ENCODE assay signal across 8 mouse cellular contexts in the genomic region with DNA sequence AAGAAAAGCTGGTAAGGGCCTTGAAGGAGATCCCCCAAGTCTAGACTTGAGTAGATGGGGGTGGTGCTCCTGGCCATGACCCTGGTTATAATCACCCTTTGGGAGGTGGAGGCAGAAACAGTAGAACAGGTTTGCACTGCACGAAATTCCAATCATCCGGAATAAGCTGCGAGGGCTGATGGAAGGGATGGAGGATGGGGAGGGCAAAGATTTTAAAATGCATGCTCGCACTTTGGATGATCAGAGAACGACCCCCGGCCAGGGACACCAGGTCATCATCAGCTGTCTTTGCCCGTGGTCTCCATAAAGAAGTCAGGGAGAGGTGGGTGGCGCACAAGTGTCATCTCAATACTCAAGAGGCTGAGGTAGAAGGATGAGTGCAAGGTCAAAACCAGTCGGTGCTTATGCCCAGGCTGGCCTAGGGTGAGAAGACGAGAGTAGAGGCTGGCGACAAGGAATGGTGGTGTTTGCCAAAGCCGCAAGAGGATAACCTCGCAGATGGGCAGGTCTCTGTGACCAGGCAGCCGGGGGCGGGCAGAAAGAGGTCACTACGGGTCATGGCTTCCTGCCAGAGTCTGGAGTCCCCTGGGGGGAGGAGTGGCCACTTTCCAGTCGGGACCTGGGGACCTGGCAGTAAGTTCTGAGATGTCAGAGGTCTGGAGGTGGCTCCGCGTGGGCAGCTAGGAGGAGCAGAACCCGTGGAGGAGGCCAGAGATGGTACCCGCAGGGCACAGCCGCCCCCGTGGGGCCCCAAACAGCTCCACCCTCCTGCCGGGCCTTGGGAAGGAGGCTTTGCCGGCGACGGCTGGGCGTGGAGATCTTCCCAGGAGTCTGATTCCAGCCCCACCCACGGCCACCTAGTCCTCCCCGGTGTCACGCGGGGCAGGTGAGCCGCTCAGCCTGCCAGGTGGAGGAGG. TPM values are rescaled to one million over a fixed set of nuclear protein-coding genes. Genes with fewer than 3 reads are reported as not detected.
DNase-seq lines count a peak whose midpoint lies in the region; ATAC-seq and TF ChIP-seq lines count a peak whose summit lies in the region.

No protein-coding gene starts in this region.

- H3K27me3 ChIP-seq in megakaryocyte, embryonic 14.5 days (replicated peaks): no peaks in the 10 kb centered on the region
- no peaks in the 10 kb centered on the region for H3K27me3 ChIP-seq in intestine, postnatal 0 days (replicated peaks; ENCODE audit: control insufficient read depth, insufficient read depth, low read length)

- TF ChIP-seq CTCF in cortical plate, adult 2 months (IDR thresholded peaks at IDR 0.05; ENCODE audit: extremely low read depth, insufficient read depth, low read length): no peak
- TF ChIP-seq CTCF in intestine, postnatal 0 days (IDR thresholded peaks at IDR 0.05; ENCODE audit: low read depth): no peak; the same call in 1 of the 2 replicates
- no peak for TF ChIP-seq CTCF in lung, adult 2 months (IDR thresholded peaks at IDR 0.05; ENCODE audit: insufficient read depth, low read length)

- H3K36me3 ChIP-seq in megakaryocyte, embryonic 14.5 days (replicated peaks; ENCODE audit: low read length): peaks cover 23% of the 10 kb centered on the region
- peaks cover 20% of the 10 kb centered on the region for H3K36me3 ChIP-seq in intestine, postnatal 0 days (ENCODE audit: control insufficient read depth, insufficient read depth)

- ATAC-seq in megakaryocyte, adult 5-6 weeks (ENCODE audit: poor library complexity, severe bottlenecking): no peak
- peak; percentile 4; the same call in 1 of the 2 replicates for ATAC-seq in granulocyte monocyte progenitor cell, adult 5-6 weeks (replicated peaks; ENCODE audit: poor library complexity, severe bottlenecking)
- peak; percentile 50 for ATAC-seq in intestine, postnatal 0 days

- peaks cover 97% of the 10 kb centered on the region for H3K4me1 ChIP-seq in megakaryocyte, embryonic 14.5 days
- peaks cover 11% of the 10 kb centered on the region for H3K4me1 ChIP-seq in cortical plate, adult 2 months (ENCODE audit: control insufficient read depth, insufficient read depth, low read length)
- H3K4me1 ChIP-seq in intestine, postnatal 0 days (replicated peaks; ENCODE audit: control insufficient read depth, insufficient read depth, low read length): peaks cover 43% of the 10 kb centered on the region
- peaks cover 36% of the 10 kb centered on the region for H3K4me1 ChIP-seq in lung, adult 2 months (ENCODE audit: control insufficient read depth, insufficient read depth, low read length)

- peak overlapping the region; percentile 95 for H3K4me3 ChIP-seq in megakaryocyte, embryonic 14.5 days (replicated peaks)
- peak overlapping the region; percentile 7; the same call in 1 of the 2 replicates for H3K4me3 ChIP-seq in cortical plate, adult 2 months (ENCODE audit: insufficient read depth, low read length)
- H3K4me3 ChIP-seq in intestine, postnatal 0 days (ENCODE audit: low read depth, low read length): peak overlapping the region; percentile 26
- peak overlapping the region; percentile 39 for H3K4me3 ChIP-seq in lung, adult 2 months (replicated peaks; ENCODE audit: extremely low read depth, low read depth, low read length)

- no peaks in the 10 kb centered on the region for H3K9me3 ChIP-seq in megakaryocyte, embryonic 14.5 days
- H3K9me3 ChIP-seq in intestine, postnatal 0 days (ENCODE audit: control insufficient read depth): no peaks in the 10 kb centered on the region

- DNase-seq in lung, adult 2 months: peak; percentile 92
- peak; percentile 90 for DNase-seq in ovary, postnatal 14 days (ENCODE audit: low spot score)
- peak; percentile 86 for DNase-seq in urinary bladder, postnatal 25 days (ENCODE audit: low spot score)

- peak overlapping the region; percentile 69 for H3K4me2 ChIP-seq in intestine, postnatal 0 days (replicated peaks; ENCODE audit: low read depth)

- TF ChIP-seq POLR2A in cortical plate, adult 2 months (IDR thresholded peaks at IDR 0.05; ENCODE audit: extremely low read depth, insufficient read depth, low read length): no peak; the same call in 1 of the 2 replicates
- peak; percentile 63; the same call in 1 of the 2 replicates for TF ChIP-seq POLR2A in lung, adult 2 months (IDR thresholded peaks at IDR 0.05; ENCODE audit: borderline replicate concordance, extremely low read depth, low read depth, low read length)

- H3K9ac ChIP-seq in intestine, postnatal 0 days (ENCODE audit: low read depth, low read length): peak overlapping the region; percentile 27

- WGBS in intestine, postnatal 0 days: 2% methylated on average over 33 of the region's 33 CpGs
- WGBS in lung, adult 2 months: 1% methylated on average over 33 of the region's 33 CpGs

- H3K27ac ChIP-seq in cortical plate, adult 2 months (ENCODE audit: insufficient read depth, low read length): peak overlapping the region; percentile 58
- peak overlapping the region; percentile 92 for H3K27ac ChIP-seq in intestine, postnatal 0 days (ENCODE audit: low read depth, low read length)

RNA-seq across cellular contexts. Expression of a gene that starts 5.1 kb away (rescaled TPM):
- 27.7 and 39.5 TPM in 2 replicates for polyA plus RNA-seq in megakaryocyte, embryonic 14.5 days (2012; ENCODE audit: insufficient read depth, low replicate concordance)
- 11.7 and 13.8 TPM in 2 replicates for total RNA-seq in megakaryocyte, adult 5-6 weeks (2015)
- total RNA-seq in megakaryocyte, adult 5-6 weeks (2017): 29.3 and 32.1 TPM in 2 replicates
- polyA plus RNA-seq in cortical plate, adult 2 months (2012; rRNA removed): 150 and 180 TPM in 2 replicates
- total RNA-seq in granulocyte monocyte progenitor cell, adult 5-6 weeks (2014; fragmentation: Nextera tagmentation): 25.3 and 70.7 TPM in 2 replicates
- total RNA-seq in granulocyte monocyte progenitor cell, adult 5-6 weeks (2017): 36.8 and 40.7 TPM in 2 replicates
- polyA plus RNA-seq in intestine, postnatal 0 days (2015; fragmentation: Nextera tagmentation; extraction: Ambion mirVana): 222 and 228 TPM in 2 replicates
- polyA plus RNA-seq in lung, adult 2 months (2012; rRNA removed): 162 and 200 TPM in 2 replicates

RNA-seq across cellular contexts. Expression of a gene that starts 12.0 kb away (rescaled TPM):
- 3.0 and 7.7 TPM in 2 replicates for polyA plus RNA-seq in megakaryocyte, embryonic 14.5 days (2012; ENCODE audit: insufficient read depth, low replicate concordance)
- total RNA-seq in megakaryocyte, adult 5-6 weeks (2015): 19.3 and 21.0 TPM in 2 replicates
- total RNA-seq in megakaryocyte, adult 5-6 weeks (2017): 18.8 and 20.9 TPM in 2 replicates
- 13.1 and 13.9 TPM in 2 replicates for polyA plus RNA-seq in cortical plate, adult 2 months (2012; rRNA removed)
- total RNA-seq in granulocyte monocyte progenitor cell, adult 5-6 weeks (2014; fragmentation: Nextera tagmentation): 17.2 and 43.4 TPM in 2 replicates
- 11.2 and 11.5 TPM in 2 replicates for total RNA-seq in granulocyte monocyte progenitor cell, adult 5-6 weeks (2017)
- polyA plus RNA-seq in intestine, postnatal 0 days (2015; fragmentation: Nextera tagmentation; extraction: Ambion mirVana): 12.7 and 13.9 TPM in 2 replicates
- polyA plus RNA-seq in lung, adult 2 months (2012; rRNA removed): 11.2 and 14.0 TPM in 2 replicates

RNA-seq across cellular contexts. Expression of a gene that starts 12.6 kb away (rescaled TPM):
- polyA plus RNA-seq in megakaryocyte, embryonic 14.5 days (2012; ENCODE audit: insufficient read depth, low replicate concordance): 171 and 203 TPM in 2 replicates
- total RNA-seq in megakaryocyte, adult 5-6 weeks (2015): 29.5 and 29.6 TPM in 2 replicates
- 22.4 and 36.1 TPM in 2 replicates for total RNA-seq in megakaryocyte, adult 5-6 weeks (2017)
- 26.6 and 33.8 TPM in 2 replicates for polyA plus RNA-seq in cortical plate, adult 2 months (2012; rRNA removed)
- 26.7 and 36.8 TPM in 2 replicates for total RNA-seq in granulocyte monocyte progenitor cell, adult 5-6 weeks (2014; fragmentation: Nextera tagmentation)
- 10.0 and 17.4 TPM in 2 replicates for total RNA-seq in granulocyte monocyte progenitor cell, adult 5-6 weeks (2017)
- polyA plus RNA-seq in intestine, postnatal 0 days (2015; fragmentation: Nextera tagmentation; extraction: Ambion mirVana): 18.1 and 19.5 TPM in 2 replicates
- 110 and 150 TPM in 2 replicates for polyA plus RNA-seq in lung, adult 2 months (2012; rRNA removed)

RNA-seq across cellular contexts. Expression of a gene that starts 18.6 kb away (rescaled TPM):
- polyA plus RNA-seq in megakaryocyte, embryonic 14.5 days (2012; ENCODE audit: insufficient read depth, low replicate concordance): 0.79 and 1.6 TPM in 2 replicates
- 0.49 TPM in 1 of 2 replicates, not detected in the other for total RNA-seq in megakaryocyte, adult 5-6 weeks (2015)
- total RNA-seq in megakaryocyte, adult 5-6 weeks (2017): 0.12 TPM in 1 of 2 replicates, not detected in the other
- polyA plus RNA-seq in cortical plate, adult 2 months (2012; rRNA removed): 7.7 and 8.5 TPM in 2 replicates
- not detected in 2 replicates for total RNA-seq in granulocyte monocyte progenitor cell, adult 5-6 weeks (2014; fragmentation: Nextera tagmentation)
- 0.05 TPM in 1 of 2 replicates, not detected in the other for total RNA-seq in granulocyte monocyte progenitor cell, adult 5-6 weeks (2017)
- polyA plus RNA-seq in intestine, postnatal 0 days (2015; fragmentation: Nextera tagmentation; extraction: Ambion mirVana): 3.5 and 3.8 TPM in 2 replicates
- 3.6 and 4.7 TPM in 2 replicates for polyA plus RNA-seq in lung, adult 2 months (2012; rRNA removed)

RNA-seq across cellular contexts. Expression of a gene that starts 20.1 kb away (rescaled TPM):
- polyA plus RNA-seq in megakaryocyte, embryonic 14.5 days (2012; ENCODE audit: insufficient read depth, low replicate concordance): 4.8 and 11.7 TPM in 2 replicates
- total RNA-seq in megakaryocyte, adult 5-6 weeks (2015): 1.6 and 2.2 TPM in 2 replicates
- total RNA-seq in megakaryocyte, adult 5-6 weeks (2017): 1.4 TPM in 1 of 2 replicates, not detected in the other
- 274 and 285 TPM in 2 replicates for polyA plus RNA-seq in cortical plate, adult 2 months (2012; rRNA removed)
- 0.73 and 5.3 TPM in 2 replicates for total RNA-seq in granulocyte monocyte progenitor cell, adult 5-6 weeks (2014; fragmentation: Nextera tagmentation)
- total RNA-seq in granulocyte monocyte progenitor cell, adult 5-6 weeks (2017): 0.36 TPM in 1 of 2 replicates, not detected in the other
- 2.1 and 2.7 TPM in 2 replicates for polyA plus RNA-seq in intestine, postnatal 0 days (2015; fragmentation: Nextera tagmentation; extraction: Ambion mirVana)
- 29.9 and 31.5 TPM in 2 replicates for polyA plus RNA-seq in lung, adult 2 months (2012; rRNA removed)

Comparison
In these comparisons a context has a peak if more than half of its experiments do, and no peak if none do; other contexts are left out.
1. H3K4me3 ChIP-seq: peak in every context shown above with its lines; median percentile 95 in megakaryocyte, embryonic 14.5 days; 39 in lung, adult 2 months; 26 in intestine, postnatal 0 days; 7 in cortical plate, adult 2 months.